Mouse (Mus musculus) midbrain, embryonic 13.5 days (tissue): Measurements from ENCODE around the gene Sptlc2. TPM values are rescaled to one million over a fixed set of nuclear protein-coding genes. Genes with fewer than 3 reads are reported as not detected.

Experiments used
- ATAC-seq: fragments of 200-750 bp; cut with Nextera tagmentation; 2 replicates; pipeline ENCODE4 v1.8.0; 2017; ENCODE audit warnings: mild to moderate bottlenecking, moderate TSS enrichment, moderate library complexity
- H3K27ac ChIP-seq: fragments of 300-500 bp; sonication (generic); 2 replicates; pipeline ENCODE4 v1.5.1; 2015; ENCODE audit warnings: inconsistent platforms, mild to moderate bottlenecking, moderate library complexity
- H3K27me3 ChIP-seq: fragments of 300-500 bp; sonication (generic); 2 replicates; pipeline ENCODE4 v1.6.1; 2015; ENCODE audit warnings: mild to moderate bottlenecking, inconsistent platforms
- H3K36me3 ChIP-seq: fragments of 300-500 bp; sonication (generic); 2 replicates; pipeline ENCODE4 v1.6.1; 2015; ENCODE audit warnings: mild to moderate bottlenecking, inconsistent platforms
- H3K4me1 ChIP-seq: fragments of 300-500 bp; sonication (generic); replicated peaks from 2 replicates; pipeline ENCODE4 v1.6.1; 2015; ENCODE audit warnings: inconsistent platforms
- H3K4me2 ChIP-seq: fragments of 300-500 bp; sonication (generic); replicated peaks from 2 replicates; pipeline ENCODE4 v1.6.1; 2015; ENCODE audit warnings: moderate library complexity, mild to moderate bottlenecking, inconsistent platforms
- H3K4me3 ChIP-seq: fragments of 300-500 bp; sonication (generic); replicated peaks from 2 replicates; pipeline ENCODE4 v1.5.1; 2015; ENCODE audit warnings: mild to moderate bottlenecking, inconsistent platforms
- H3K9ac ChIP-seq: fragments of 300-500 bp; sonication (generic); replicated peaks from 2 replicates; pipeline ENCODE4 v1.6.1; 2015; ENCODE audit warnings: mild to moderate bottlenecking, inconsistent platforms
- H3K9me3 ChIP-seq: fragments of 300-500 bp; sonication (generic); 2 replicates; pipeline ENCODE4 v1.6.1; 2016; ENCODE audit warnings: mild to moderate bottlenecking, inconsistent platforms
- WGBS: fragments of 180-500 bp; shearing (Covaris S2); methylation state at CpG from one replicate; pipeline ENCODE4 v1.1.7; 2015; 5-methylcytosine and 5-hydroxymethylcytosine counted together
- microRNA-seq: library from miRNA; unstranded; fragments of <30 nt; microRNA quantifications from one replicate; pipeline ENCODE4, GENCODE M21; 2016
- polyA plus RNA-seq: library from polyadenylated mRNA; unstranded; fragments of >200 nt; fragmentation: Nextera tagmentation; extraction: Ambion mirVana; gene quantifications from 2 replicates; pipeline ENCODE4 v1.2.1, GENCODE M21; 2015

Sptlc2 gene
- polyA plus RNA-seq, 1 experiment from 2014 or later = 55.5 TPM

DNA sequence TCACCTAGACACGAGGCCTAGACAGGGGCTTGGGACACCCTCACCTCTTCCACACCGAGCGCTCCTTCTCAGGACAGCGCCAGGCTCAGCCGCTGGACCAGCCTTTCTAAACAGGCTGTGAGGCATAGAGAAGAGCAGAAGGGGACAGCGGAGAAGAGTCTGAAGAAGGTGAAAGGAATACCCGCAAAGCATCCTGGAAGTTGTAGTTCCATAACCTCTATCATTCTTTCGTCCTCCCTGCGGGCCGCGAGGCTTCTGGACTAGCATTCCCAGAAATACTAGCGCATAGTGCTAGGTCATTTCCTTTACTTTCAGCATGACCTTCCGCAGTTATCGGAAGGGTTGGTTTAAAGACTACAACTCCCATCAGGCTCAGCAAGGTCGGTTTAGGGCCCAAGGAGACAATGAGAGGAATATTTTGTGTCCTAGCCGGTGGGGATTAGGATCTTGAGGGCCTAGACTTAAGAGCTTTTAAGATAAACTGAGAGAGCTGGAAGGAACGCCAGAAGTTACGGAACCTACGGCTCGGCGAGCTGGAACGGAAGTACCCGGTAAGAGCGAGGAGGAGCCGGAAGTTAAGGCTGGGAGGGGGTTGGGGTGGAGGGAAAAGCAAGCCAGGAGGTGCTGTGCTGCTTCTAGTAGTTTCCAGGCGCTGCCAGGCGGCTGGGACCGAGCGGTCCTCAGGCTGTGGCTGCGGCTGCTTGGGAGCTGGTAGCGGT is 121.9 kb downstream of the Sptlc2 start, which contains the start of the genes Vipas39 and Ahsa1:
Vipas39 (minus strand) TSS at position 149 of the 719 bp plus-strand sequence.
Ahsa1 (plus strand) TSS at position 372 of the 719 bp plus-strand sequence.
- 1% methylated on average over 31 of the region's 31 CpGs for WGBS
- Histone ChIP-seq H3K4me2 (peak within 1 kb of the TSS; percentile 94), H3K36me3 (peaks cover 51% of the 10 kb centered on the region), H3K9ac (peak within 1 kb of the TSS; percentile 89), H3K4me3 (peak within 1 kb of the TSS; percentile 82), H3K27ac (peak within 1 kb of the TSS; percentile 86), H3K9me3 (no peaks in the 10 kb centered on the region), H3K27me3 (no peaks in the 10 kb centered on the region), H3K4me1 (peaks cover 27% of the 10 kb centered on the region)
- peak; percentile 98 for ATAC-seq

DNA sequence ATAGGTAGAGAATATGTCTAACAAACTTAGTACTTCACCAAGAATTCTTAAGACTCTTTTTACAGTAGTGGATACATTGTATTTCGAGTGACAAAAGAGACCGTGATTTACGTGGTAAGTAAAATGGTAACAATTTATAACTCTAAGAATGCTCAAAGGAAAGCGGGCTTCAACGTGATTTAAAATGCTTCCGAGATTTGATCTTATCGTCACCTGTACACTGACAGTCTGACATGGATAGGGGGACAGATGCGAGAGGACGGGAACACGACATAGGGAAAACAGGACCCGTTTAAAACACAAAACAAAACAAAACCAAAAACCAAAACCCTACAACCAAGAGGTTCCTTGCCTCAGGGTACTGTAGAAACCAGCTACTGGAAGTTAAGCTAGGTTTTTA is 122.7 kb downstream of the Sptlc2 start:
- WGBS = 24% methylated on average over 11 of the region's 11 CpGs
- Histone ChIP-seq H3K4me3 (peak overlapping the region; percentile 82), H3K9ac (peak overlapping the region; percentile 88), H3K4me2 (peak overlapping the region; percentile 77), H3K9me3 (no peaks in the 10 kb centered on the region), H3K27me3 (no peaks in the 10 kb centered on the region), H3K4me1 (peaks cover 27% of the 10 kb centered on the region), H3K36me3 (peaks cover 51% of the 10 kb centered on the region), H3K27ac (peak overlapping the region; percentile 86)
- ATAC-seq = no peak

DNA sequence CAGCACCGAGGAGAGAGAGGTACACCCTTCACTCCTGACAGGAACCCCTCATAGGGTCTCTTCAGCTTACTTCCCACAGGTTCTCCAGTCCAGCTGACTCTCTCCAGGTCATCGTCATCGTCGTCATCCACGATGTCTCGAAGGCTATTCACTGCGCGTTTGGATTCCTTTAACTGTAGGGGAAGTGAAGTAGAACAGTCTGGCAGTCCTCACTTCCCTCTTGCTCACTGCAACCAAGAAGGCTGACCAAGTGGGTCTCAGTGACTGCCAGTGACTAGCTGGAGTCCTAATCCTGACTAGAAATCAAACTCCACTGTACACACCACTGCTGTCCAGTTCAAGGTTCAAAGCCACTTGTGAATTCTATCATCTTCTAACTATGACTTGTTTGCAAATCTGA is 127.6 kb downstream of the Sptlc2 start:
- Histone ChIP-seq H3K27me3 (no peaks in the 10 kb centered on the region), H3K4me1 (peaks cover 12% of the 10 kb centered on the region), H3K9ac (no peak overlapping the region), H3K27ac (no peak overlapping the region), H3K4me3 (no peak overlapping the region), H3K9me3 (no peaks in the 10 kb centered on the region), H3K36me3 (peaks cover 74% of the 10 kb centered on the region), H3K4me2 (no peak overlapping the region)
- ATAC-seq = no peak
- 97% methylated on average over 8 of the region's 8 CpGs for WGBS

DNA sequence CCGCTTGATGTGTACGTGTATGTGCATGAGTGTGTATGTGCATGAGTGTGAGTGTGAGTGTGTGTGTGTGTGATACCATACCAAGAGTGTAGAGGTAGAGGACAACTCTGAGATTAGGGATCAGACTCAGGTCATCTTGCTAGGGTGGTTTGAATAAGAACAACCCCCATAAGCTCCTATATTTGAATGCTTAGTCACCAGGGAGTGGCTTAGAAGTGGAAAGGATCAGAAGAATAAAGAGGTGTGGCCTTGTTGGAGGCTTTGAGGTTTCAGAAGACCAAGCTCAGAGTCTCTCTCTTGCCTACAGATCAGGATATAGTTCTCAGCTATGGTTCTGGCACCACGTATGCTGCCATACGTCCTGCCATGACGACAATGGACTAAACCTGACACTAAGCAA is 131.5 kb downstream of the Sptlc2 start:
- ATAC-seq = no peak
- Histone ChIP-seq H3K9me3 (no peaks in the 10 kb centered on the region), H3K27ac (no peak overlapping the region), H3K4me2 (no peak overlapping the region), H3K36me3 (peaks cover 90% of the 10 kb centered on the region), H3K4me1 (no peaks in the 10 kb centered on the region), H3K9ac (no peak overlapping the region), H3K27me3 (no peaks in the 10 kb centered on the region), H3K4me3 (no peak overlapping the region)
- 93% methylated on average over 5 of the region's 5 CpGs for WGBS

Small RNAs within 50 kb of the gene (microRNA-seq; reads per million reads assigned to microRNA genes)
- not detected for gene Gm47293
- gene Mir3068 = 41.2 reads per million, percentile 44 among the genes with 10 or more reads in this experiment

Other genes with a start within 250 kb of the Sptlc2 start
- 29.9 and 32.5 TPM in 2 replicates for gene Gstz1, start 241.2 kb downstream of the Sptlc2 start, polyA plus RNA-seq
- gene Pomt2, start 240.4 kb downstream of the Sptlc2 start, polyA plus RNA-seq = 13.2 and 14.3 TPM in 2 replicates
- gene Samd15, start 188.6 kb downstream of the Sptlc2 start, polyA plus RNA-seq = 1.5 and 1.9 TPM in 2 replicates
- gene Tmed8, start 187.9 kb downstream of the Sptlc2 start, polyA plus RNA-seq = 4.3 and 4.6 TPM in 2 replicates
- 1.4 and 1.7 TPM in 2 replicates for gene Noxred1, start 149.6 kb downstream of the Sptlc2 start, polyA plus RNA-seq
- gene Vipas39, start 122.1 kb downstream of the Sptlc2 start, polyA plus RNA-seq = 67.3 and 69.3 TPM in 2 replicates
- gene Ahsa1, start 121.9 kb downstream of the Sptlc2 start, polyA plus RNA-seq = 207 and 209 TPM in 2 replicates
- gene Ism2, start 88.7 kb downstream of the Sptlc2 start, polyA plus RNA-seq = 0.79 and 0.93 TPM in 2 replicates
- 305 and 312 TPM in 2 replicates for gene Slirp, start 55.5 kb upstream of the Sptlc2 start, polyA plus RNA-seq
- 45.3 and 50.1 TPM in 2 replicates for gene Alkbh1, start 55.7 kb upstream of the Sptlc2 start, polyA plus RNA-seq
- gene Snw1, start 83.9 kb upstream of the Sptlc2 start, polyA plus RNA-seq = 132 and 135 TPM in 2 replicates
- gene Gm5788, start 106.4 kb upstream of the Sptlc2 start, polyA plus RNA-seq = not detected in 2 replicates
- gene Gm8300, start 126.0 kb upstream of the Sptlc2 start, polyA plus RNA-seq = not detected in 2 replicates
- not detected in 2 replicates for gene Oog1, start 214.3 kb upstream of the Sptlc2 start, polyA plus RNA-seq
- gene Gm4027, start 230.5 kb upstream of the Sptlc2 start, polyA plus RNA-seq = not detected in 2 replicates